Mouse (Mus musculus) liver, embryonic 14.5 days (tissue): Measurements from ENCODE around the gene Klhl12.

ENCODE experiments used
- CTCF ChIP-seq: IDR thresholded peaks from 2 replicates; pipeline ENCODE4 v1.5.1; 2016; ENCODE audit warnings: antibody characterized with exemption, low read depth, control low read depth
- EP300 ChIP-seq: IDR thresholded peaks from 2 replicates; pipeline ENCODE4 v1.6.1; 2016; ENCODE audit warnings: antibody characterized with exemption, low read depth

- TF ChIP-seq CTCF (no peak), EP300 (no peak)
Observed at GRCm38 (mm10) chr1:134419176-134419575, 36.2 kb upstream of the Klhl12 start.
